Mouse (Mus musculus): ENCODE results near the gene Olfr3.

Gene Olfr3

DNA sequence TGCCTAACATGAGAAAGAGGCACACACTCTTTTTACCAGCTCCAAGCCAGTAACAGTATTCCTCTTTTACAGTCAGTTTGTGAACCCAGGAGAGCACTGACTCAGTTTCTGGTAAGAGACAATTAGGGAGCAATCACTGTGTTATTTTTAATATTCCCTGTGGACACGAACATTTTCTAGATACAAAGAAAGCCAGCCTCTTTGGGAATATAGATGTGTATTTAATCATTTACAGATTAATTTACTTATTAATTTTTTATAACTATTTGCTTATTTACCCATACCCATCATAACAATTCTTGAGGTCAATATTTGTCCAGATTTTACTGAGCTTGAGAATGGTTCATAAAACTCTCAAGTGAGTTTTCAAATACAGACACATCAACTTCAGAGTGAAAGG, at the start of gene Olfr3:
Gene Olfr3 (minus strand): TSS at position 101 of the 400 bp plus-strand sequence.
- no peak for DNase-seq (ENCODE audit: low spot score)

DNA sequence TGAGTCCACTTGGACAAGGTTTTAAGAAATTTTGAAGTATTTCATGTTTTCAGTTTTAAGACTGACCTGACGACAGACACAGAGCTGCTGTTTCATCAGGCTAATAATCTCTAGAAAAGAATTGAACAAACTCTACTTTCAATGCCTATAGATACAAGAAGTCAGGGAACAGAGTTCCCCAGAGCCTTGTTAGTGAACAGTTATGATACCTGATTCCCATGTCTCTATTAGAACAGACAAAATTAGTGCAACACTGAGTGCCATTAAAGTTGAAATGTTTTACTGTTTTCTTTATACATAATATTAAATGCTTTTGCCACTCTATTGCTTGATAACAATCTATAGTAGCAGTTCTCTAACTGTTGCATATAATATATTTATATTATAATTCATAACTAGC, 45.7 kb upstream of the Olfr3 start, which contains the start of gene Olfr351:
Gene Olfr351 (minus strand): TSS at position 101 of the 400 bp plus-strand sequence.
- DNase-seq (ENCODE audit: low spot score) = no peak

DNA sequence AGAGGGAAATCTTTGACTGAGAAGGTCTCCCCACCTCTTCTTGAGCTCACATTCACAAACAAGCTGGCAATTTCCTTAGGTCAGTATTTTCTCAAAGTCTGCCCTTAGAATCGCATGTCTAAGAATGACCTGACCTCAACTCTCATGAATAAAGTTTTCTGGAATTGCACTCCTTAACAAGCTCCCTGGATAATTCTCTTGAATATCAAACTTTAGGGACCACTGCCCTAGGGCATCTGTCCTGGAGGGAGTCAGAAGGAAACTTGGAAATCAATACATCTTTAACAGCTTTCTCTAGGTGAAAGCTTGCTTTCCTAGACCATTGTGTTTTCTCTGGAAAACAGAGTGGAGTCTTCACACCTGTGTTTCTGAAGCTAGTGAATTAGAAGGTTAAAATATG, 29.2 kb upstream of the Olfr3 start, which contains the start of gene Olfr350:
Gene Olfr350 (plus strand): TSS at position 301 of the 400 bp plus-strand sequence.
- no peak for DNase-seq (ENCODE audit: low spot score)

DNA sequence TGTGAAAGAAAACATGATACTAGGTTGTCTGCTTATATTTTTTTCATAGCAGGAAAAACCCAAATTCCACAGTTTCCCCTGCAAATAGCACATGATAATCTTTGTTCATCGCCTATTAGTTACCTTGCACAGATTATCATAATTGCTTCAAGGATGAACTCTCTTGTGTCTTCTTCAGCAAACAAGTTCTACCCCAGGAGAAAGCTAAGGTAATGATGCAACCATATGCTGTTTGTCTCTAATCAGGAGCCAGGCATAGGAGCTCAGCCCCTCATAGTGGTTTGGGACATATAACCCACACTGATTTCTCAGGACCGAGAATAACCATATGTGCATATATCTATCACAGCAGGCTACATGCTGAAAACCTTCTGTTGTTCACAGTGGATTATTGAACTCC, 26.6 kb downstream of the Olfr3 start, which contains the start of gene Olfr50:
Gene Olfr50 (plus strand): TSS at position 301 of the 400 bp plus-strand sequence.
- no peak for DNase-seq (ENCODE audit: low spot score)

DNA sequence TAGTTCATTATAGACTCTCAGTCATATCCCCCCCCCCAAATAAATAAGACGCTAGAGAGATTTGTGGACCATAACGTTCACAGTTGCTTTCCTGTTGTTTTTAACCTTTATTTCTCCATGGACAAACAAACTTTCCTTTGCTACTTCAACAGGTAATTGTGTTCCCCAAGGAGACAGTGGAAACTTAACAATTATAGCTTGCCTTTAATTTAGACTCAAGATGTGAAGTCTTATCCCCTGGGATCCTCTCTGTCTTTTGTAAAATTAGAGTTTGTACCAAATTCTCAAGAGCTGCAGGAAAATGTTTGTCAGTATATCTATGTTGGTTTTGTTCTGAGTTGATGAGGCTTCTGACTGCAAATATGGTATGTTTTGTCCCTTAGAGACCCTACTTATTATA, 32.9 kb downstream of the Olfr3 start, which contains the start of gene Olfr348:
Gene Olfr348 (plus strand): TSS at position 301 of the 400 bp plus-strand sequence.
- no peak for DNase-seq (ENCODE audit: low spot score)

Measured in urinary bladder, postnatal 10 days (tissue).